Mouse (Mus musculus) heart, adult 2 months (tissue): ENCODE measurements around the gene Ctns.

Experiments used
- CTCF ChIP-seq: fragments of 200-600 bp; IDR thresholded peaks from 2 replicates; pipeline ENCODE4 v1.8.1; 2022; ENCODE audit warnings: antibody characterized with exemption, mild to moderate bottlenecking, moderate library complexity
- EP300 ChIP-seq: fragments of 200-500 bp; IDR thresholded peaks from 2 replicates; pipeline ENCODE4 v1.6.1; 2011; ENCODE audit warnings: low read depth, low read length, control low read depth; ENCODE audit not compliant: insufficient read depth
- POLR2A ChIP-seq: fragments of 200-500 bp; IDR thresholded peaks from 2 replicates; pipeline ENCODE4 v1.6.1; 2011; ENCODE audit warnings: mild to moderate bottlenecking, low read depth, low read length, control low read depth; ENCODE audit not compliant: insufficient read depth

DNA sequence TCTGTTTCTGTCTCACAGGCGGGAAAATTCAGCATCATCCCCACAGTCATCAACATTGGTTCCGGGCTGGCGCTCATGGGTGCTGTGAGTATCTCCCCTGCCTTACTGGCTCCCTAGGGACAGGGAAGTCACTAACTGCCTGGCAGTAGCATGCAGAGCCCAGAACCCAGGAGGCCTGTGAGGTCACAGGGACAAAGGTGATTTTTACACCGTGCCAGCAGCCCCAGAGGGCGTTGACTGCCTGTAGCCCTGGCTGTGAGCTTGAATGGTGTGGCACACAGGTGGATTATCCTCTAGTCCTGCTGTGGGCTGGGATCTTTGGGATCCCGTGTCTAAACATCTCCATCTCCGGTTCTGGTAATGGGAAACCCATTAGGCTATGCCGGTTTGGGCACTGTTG is 30.8 kb downstream of the Ctns start:
- TF ChIP-seq CTCF (no peak), EP300 (no peak), POLR2A (no peak)
